Mouse (Mus musculus) lung, postnatal 14 days (tissue): Measurements from ENCODE around the gene Zswim7.

Experiments
- DNase-seq: peaks from one replicate; pipeline ENCODE4 v3.0.0; 2021

Zswim7 gene

GRCm38 (mm10) chr11:62251047-62251446 lies 30.1 kb downstream of the Zswim7 start:
- peak; percentile 47 for DNase-seq

DNA sequence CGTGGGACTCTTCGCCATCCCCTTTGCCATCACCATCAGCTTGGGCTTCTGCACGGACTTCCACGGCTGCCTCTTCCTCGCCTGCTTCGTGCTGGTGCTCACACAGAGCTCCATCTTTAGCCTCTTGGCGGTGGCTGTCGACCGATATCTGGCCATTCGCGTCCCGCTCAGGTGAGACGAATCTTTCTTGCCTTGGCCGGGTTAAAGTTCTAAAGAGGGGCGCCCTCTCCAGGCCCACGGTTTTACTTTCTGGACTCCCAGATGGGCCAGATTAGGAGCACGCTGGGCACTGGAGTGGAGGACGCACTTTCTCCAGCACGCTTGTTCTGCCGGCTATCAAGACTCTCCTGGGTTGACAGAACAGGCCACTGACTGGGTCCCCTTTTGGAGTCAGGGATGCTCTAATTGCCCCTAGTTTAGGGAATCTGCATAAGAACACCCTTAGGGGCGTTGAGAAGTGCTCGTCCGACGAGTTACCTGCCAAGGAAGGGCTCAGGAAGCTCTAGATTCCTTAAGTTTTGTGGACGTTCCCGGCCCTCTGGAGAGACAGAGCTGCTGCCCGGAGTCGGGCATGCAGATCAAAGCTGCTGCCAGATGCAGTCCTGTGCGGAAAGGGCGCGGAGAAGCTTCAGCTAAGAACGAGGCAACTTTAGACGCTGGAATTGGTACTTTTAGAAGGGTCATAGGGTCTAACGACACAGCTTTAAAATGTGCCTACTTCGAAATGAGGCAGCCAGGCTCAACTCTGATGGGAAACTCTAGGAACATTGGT lies 31.7 kb downstream of the Zswim7 start:
- peak; percentile 62 for DNase-seq

- DNase-seq = peak; percentile 78
Observed at GRCm38 (mm10) chr11:62248401-62249244, 32.6 kb downstream of the Zswim7 start, which contains the start of gene Adora2b. Gene Adora2b, plus strand, starts transcription at chr11:62248984.

- DNase-seq = no peak
Observed at GRCm38 (mm10) chr11:62247759-62248400, 33.3 kb downstream of the Zswim7 start.

DNA sequence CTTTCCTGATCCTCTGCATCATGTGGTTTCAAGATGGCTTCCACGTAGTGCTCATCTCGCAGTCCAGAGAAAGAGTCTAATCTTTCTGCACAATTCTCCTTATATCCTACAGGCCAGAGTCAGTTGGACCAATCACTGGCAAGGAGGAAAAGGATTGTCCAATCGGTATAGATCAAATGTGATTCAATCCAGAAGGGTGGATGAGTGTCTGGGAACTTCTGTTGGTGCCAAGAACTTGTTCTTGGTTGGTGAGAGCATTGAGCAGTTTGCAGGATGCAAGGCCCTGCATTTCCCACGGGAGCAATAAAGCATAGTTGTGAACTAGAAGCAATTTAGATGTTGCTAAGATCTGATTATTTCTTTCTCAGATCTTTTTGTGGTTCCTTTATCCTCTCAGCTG lies 36.7 kb downstream of the Zswim7 start:
- no peak for DNase-seq

DNA sequence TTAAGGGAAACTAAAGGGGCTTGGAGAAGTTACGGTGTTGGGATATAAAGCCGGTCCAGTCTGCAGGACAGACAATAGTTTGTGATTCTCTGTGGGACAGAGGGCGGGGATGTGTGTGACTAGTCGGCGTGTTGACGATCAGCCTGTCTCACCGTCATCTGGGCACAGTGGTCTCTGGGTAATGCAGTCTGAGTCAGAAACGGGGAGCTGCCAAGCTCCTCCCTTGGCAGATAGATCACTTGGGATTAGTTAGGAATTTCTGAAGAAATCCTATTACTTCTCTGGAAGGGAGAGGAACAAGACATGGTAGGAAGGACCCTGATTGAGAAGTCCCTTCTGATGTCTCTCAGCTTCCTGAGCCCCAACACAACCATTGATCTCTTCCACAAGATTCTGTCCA lies 37.3 kb downstream of the Zswim7 start:
- DNase-seq = no peak

GRCm38 (mm10) chr11:62240631-62241261 lies 40.4 kb downstream of the Zswim7 start:
- DNase-seq = no peak

GRCm38 (mm10) chr11:62224797-62225196 lies 56.4 kb downstream of the Zswim7 start:
- DNase-seq = peak; percentile 16

DNA sequence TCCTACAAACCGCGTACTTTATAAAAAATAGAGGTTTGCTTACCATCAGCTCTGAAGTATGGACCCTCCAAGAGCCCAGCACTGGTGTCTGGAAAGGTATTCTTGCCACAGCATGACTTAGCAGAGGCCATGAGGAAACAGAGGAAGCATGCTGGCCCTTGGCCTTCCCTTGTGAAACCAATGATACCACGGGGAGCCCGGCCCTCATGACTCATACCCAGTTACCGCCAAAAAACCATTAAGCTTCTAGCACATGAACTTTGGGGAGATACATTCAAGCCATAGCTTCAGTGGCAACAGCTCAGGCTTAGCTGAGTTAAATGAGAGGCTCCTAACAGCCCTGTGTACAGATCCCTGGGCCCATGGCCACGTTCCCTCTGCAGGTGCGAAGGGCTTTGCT lies 57.2 kb downstream of the Zswim7 start:
- no peak for DNase-seq

DNA sequence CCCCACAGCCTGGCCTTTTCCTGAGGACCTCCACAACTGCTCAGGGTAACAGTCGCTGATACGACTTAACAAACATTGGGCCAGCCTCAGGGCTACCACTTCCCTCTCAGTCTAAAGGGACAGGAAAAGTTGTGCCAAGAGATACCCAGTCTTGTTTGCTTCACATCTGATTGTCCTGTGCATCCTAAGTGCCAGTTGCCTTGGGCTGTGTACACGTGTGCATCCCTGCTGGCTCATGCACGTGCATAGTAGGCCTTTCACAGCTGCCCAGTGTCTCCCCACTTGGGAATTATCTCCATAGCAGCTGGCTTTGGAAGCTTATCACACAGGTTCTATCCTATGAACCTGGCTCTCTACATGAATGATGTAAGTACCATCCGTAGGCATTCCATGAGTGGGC lies 57.8 kb downstream of the Zswim7 start:
- DNase-seq = no peak

DNA sequence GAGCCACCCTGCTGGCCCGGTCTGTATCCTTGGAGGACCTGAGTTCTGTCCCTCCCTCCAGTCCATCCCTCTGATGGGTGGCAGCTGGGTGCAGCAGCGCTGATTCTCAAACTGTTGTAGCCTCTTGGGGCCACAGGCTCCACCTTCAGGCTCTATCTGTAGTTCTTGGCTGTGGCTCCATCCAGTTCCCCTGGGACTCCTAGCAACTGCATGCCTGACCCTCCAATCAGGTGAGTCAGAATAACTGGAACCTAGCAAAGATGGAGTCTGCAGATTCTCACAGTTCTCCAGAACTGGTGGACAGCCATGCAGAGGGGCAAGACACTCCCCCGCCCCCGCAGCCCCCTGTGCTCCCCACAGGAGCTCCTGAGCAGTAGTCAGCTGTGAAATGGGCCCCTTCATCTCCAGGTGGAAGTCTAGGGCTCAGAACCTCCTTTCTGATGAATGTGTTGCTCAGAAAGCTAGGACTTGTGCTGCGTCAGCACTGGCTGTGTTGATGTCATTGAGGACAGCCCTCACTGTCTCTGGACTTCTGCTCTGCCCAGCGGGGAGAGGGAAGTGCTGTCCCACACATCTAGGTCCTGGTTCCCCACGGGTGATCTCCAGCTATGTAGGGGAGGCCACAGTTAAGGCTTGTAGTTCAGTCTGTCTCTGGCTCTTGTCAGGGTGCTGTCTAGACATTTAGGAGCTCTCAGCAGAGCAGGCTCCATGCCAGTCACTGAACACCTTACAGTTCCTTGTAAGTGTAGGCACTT lies 60.2 kb downstream of the Zswim7 start:
- no peak for DNase-seq

DNA sequence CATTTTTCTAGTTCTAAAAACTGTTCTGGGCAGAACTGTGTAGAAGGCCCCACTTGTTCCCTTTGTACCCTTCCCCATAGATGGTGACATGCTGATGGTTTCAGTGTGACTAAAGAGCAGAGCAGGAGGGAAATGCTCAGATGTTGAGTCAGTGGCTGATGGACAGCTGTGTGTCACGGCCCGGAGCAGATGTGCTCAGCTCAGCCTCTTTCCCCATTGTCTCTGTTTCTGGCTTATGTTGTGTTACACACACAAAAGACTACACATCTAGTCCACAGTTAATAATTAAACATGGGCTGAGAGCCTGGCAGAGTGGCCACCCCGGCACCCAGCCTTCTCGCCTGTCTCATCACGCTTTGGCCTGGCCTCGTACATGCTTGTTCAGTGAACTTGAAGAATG lies 63.4 kb downstream of the Zswim7 start:
- DNase-seq = no peak
